Mouse (Mus musculus): Measurements from ENCODE around the gene Ell. TPM values are rescaled to one million over a fixed set of nuclear protein-coding genes. Genes with fewer than 3 reads are reported as not detected.
A peak's percentile ranks its signal among the peaks of the same experiment; 100 is the strongest.

Gene Ell
- 13.0 and 13.2 TPM in 2 replicates for polyA plus RNA-seq (2014; fragmentation: Nextera tagmentation; extraction: Ambion mirVana)

GRCm38 (mm10) chr8:70539077-70539813 lies at the start of gene Ell:
Gene Ell (plus strand): TSS chr8:70539457.
- Histone ChIP-seq H3K27ac (replicated peaks in 1 of 2; ENCODE audit: control insufficient read depth in 1 of 2, insufficient read depth in 1 of 2, low read depth in 2 of 2, low read length in 2 of 2) (peak within 1 kb of the TSS; percentile 97 to 100), H3K9me3 (ENCODE audit: control insufficient read depth, low read length) (no peaks in the 10 kb centered on the region), H3K4me2 (ENCODE audit: low read length) (peak within 1 kb of the TSS; percentile 98), H3K4me1 (ENCODE audit: control insufficient read depth in 2 of 2, insufficient read depth in 2 of 2, low read length in 2 of 2) (peaks cover 15 to 33% of the 10 kb centered on the region in 2 experiments), H3K36me3 (ENCODE audit: control insufficient read depth, insufficient read depth, low read length) (peaks cover 29% of the 10 kb centered on the region), H3K9ac (ENCODE audit: low read length) (peak within 1 kb of the TSS; percentile 96), H3K4me3 (ENCODE audit: control insufficient read depth in 1 of 2, insufficient read depth in 1 of 2, low read depth in 1 of 2, low read length in 2 of 2) (peak within 1 kb of the TSS; percentile 83), H3K27me3 (ENCODE audit: control insufficient read depth, insufficient read depth, low read length) (no peaks in the 10 kb centered on the region)
- peak; percentile 89 for ATAC-seq (ENCODE audit: insufficient number of reproducible peaks, insufficient read depth, low FRiP score, low read depth)
- under 1% methylated on average over 57 of the region's 58 CpGs for WGBS

- no peaks in the 10 kb centered on the region for H3K9me3 ChIP-seq (ENCODE audit: control insufficient read depth, low read length)
- H3K9ac ChIP-seq (ENCODE audit: low read length), result peak overlapping the region; percentile 54; the same call in 1 of the 2 replicates
- under 1% methylated on average over 32 of the region's 41 CpGs for WGBS
- H3K4me3 ChIP-seq (ENCODE audit: control insufficient read depth in 1 of 2, insufficient read depth in 1 of 2, low read depth in 1 of 2, low read length in 2 of 2), result peak overlapping the region; percentile 23 to 37; a peak in 3 of 4 replicates
- ATAC-seq (ENCODE audit: insufficient number of reproducible peaks, insufficient read depth, low FRiP score, low read depth), result no peak
- H3K36me3 ChIP-seq (ENCODE audit: control insufficient read depth, insufficient read depth, low read length), result no peaks in the 10 kb centered on the region
- peaks cover 99% of the 10 kb centered on the region for H3K27me3 ChIP-seq (ENCODE audit: control insufficient read depth, insufficient read depth, low read length)
- H3K4me1 ChIP-seq (ENCODE audit: control insufficient read depth in 2 of 2, insufficient read depth in 2 of 2, low read length in 2 of 2), result peaks cover 14 to 39% of the 10 kb centered on the region in 2 experiments; a peak in 3 of 4 replicates
- peak overlapping the region; percentile 68 for H3K4me2 ChIP-seq (ENCODE audit: low read length)
- H3K27ac ChIP-seq (replicated peaks in 1 of 2; ENCODE audit: control insufficient read depth in 1 of 2, insufficient read depth in 1 of 2, low read depth in 2 of 2, low read length in 2 of 2), result no peak overlapping the region
Measured at GRCm38 (mm10) chr8:70489576-70489975, 49.7 kb upstream of the Ell start.

- Histone ChIP-seq H3K4me2 (ENCODE audit: low read length) (no peak overlapping the region), H3K9me3 (ENCODE audit: control insufficient read depth, low read length) (no peaks in the 10 kb centered on the region), H3K9ac (ENCODE audit: low read length) (peak overlapping the region; percentile 54; the same call in 1 of the 2 replicates), H3K36me3 (ENCODE audit: control insufficient read depth, insufficient read depth, low read length) (no peaks in the 10 kb centered on the region), H3K4me3 (ENCODE audit: control insufficient read depth in 1 of 2, insufficient read depth in 1 of 2, low read depth in 1 of 2, low read length in 2 of 2) (peak overlapping the region in 1 of 2 experiments; percentile 37; a peak in 2 of 4 replicates), H3K27ac (replicated peaks in 1 of 2; ENCODE audit: control insufficient read depth in 1 of 2, insufficient read depth in 1 of 2, low read depth in 2 of 2, low read length in 2 of 2) (no peak overlapping the region), H3K4me1 (ENCODE audit: control insufficient read depth in 2 of 2, insufficient read depth in 2 of 2, low read length in 2 of 2) (peaks cover 14 to 41% of the 10 kb centered on the region in 2 experiments; a peak in 3 of 4 replicates), H3K27me3 (ENCODE audit: control insufficient read depth, insufficient read depth, low read length) (peaks cover 99% of the 10 kb centered on the region)
- WGBS, result 17% methylated on average over 10 of the region's 10 CpGs
- no peak for ATAC-seq (ENCODE audit: insufficient number of reproducible peaks, insufficient read depth, low FRiP score, low read depth)
Measured at GRCm38 (mm10) chr8:70490061-70490879, 49.0 kb upstream of the Ell start.

GRCm38 (mm10) chr8:70490880-70491495 lies 48.3 kb upstream of the Ell start:
- peaks cover 14 to 41% of the 10 kb centered on the region in 2 experiments; a peak in 3 of 4 replicates for H3K4me1 ChIP-seq (ENCODE audit: control insufficient read depth in 2 of 2, insufficient read depth in 2 of 2, low read length in 2 of 2)
- H3K36me3 ChIP-seq (ENCODE audit: control insufficient read depth, insufficient read depth, low read length), result no peaks in the 10 kb centered on the region
- H3K4me2 ChIP-seq (ENCODE audit: low read length), result no peak overlapping the region
- no peak for ATAC-seq (ENCODE audit: insufficient number of reproducible peaks, insufficient read depth, low FRiP score, low read depth)
- H3K9me3 ChIP-seq (ENCODE audit: control insufficient read depth, low read length), result no peaks in the 10 kb centered on the region
- no peak overlapping the region for H3K27ac ChIP-seq (replicated peaks in 1 of 2; ENCODE audit: control insufficient read depth in 1 of 2, insufficient read depth in 1 of 2, low read depth in 2 of 2, low read length in 2 of 2)
- WGBS, result 5% methylated on average over 20 of the region's 20 CpGs
- no peak overlapping the region for H3K4me3 ChIP-seq (ENCODE audit: control insufficient read depth in 1 of 2, insufficient read depth in 1 of 2, low read depth in 1 of 2, low read length in 2 of 2)
- no peak overlapping the region for H3K9ac ChIP-seq (ENCODE audit: low read length)
- peaks cover 99% of the 10 kb centered on the region for H3K27me3 ChIP-seq (ENCODE audit: control insufficient read depth, insufficient read depth, low read length)

- Histone ChIP-seq H3K27ac (replicated peaks in 1 of 2; ENCODE audit: control insufficient read depth in 1 of 2, insufficient read depth in 1 of 2, low read depth in 2 of 2, low read length in 2 of 2) (no peak within 1 kb of the TSS), H3K4me3 (ENCODE audit: control insufficient read depth in 1 of 2, insufficient read depth in 1 of 2, low read depth in 1 of 2, low read length in 2 of 2) (peak within 1 kb of the TSS; percentile 31 to 34), H3K9ac (ENCODE audit: low read length) (0 out of 2 replicates have a peak within 1 kb of the TSS, but pooled peaks have one; percentile 3), H3K4me2 (ENCODE audit: low read length) (peak within 1 kb of the TSS; percentile 74), H3K9me3 (ENCODE audit: control insufficient read depth, low read length) (no peaks in the 10 kb centered on the region), H3K4me1 (ENCODE audit: control insufficient read depth in 2 of 2, insufficient read depth in 2 of 2, low read length in 2 of 2) (peaks cover 12 to 37% of the 10 kb centered on the region in 2 experiments; a peak in 3 of 4 replicates), H3K27me3 (ENCODE audit: control insufficient read depth, insufficient read depth, low read length) (peaks cover 100% of the 10 kb centered on the region), H3K36me3 (ENCODE audit: control insufficient read depth, insufficient read depth, low read length) (no peaks in the 10 kb centered on the region)
- ATAC-seq (ENCODE audit: insufficient number of reproducible peaks, insufficient read depth, low FRiP score, low read depth), result no peak
- under 1% methylated on average over 76 of the region's 93 CpGs for WGBS
Measured at GRCm38 (mm10) chr8:70492664-70493640, 46.3 kb upstream of the Ell start, which contains the start of gene Crlf1. Gene Crlf1 (plus strand): TSS chr8:70493158.

GRCm38 (mm10) chr8:70493692-70494415 lies 45.4 kb upstream of the Ell start:
- Histone ChIP-seq H3K4me2 (ENCODE audit: low read length) (peak overlapping the region; percentile 74), H3K36me3 (ENCODE audit: control insufficient read depth, insufficient read depth, low read length) (no peaks in the 10 kb centered on the region), H3K27me3 (ENCODE audit: control insufficient read depth, insufficient read depth, low read length) (peaks cover 100% of the 10 kb centered on the region), H3K9me3 (ENCODE audit: control insufficient read depth, low read length) (no peaks in the 10 kb centered on the region), H3K9ac (ENCODE audit: low read length) (no peak overlapping the region), H3K4me1 (ENCODE audit: control insufficient read depth in 2 of 2, insufficient read depth in 2 of 2, low read length in 2 of 2) (peaks cover 8 to 30% of the 10 kb centered on the region in 2 experiments; a peak in 3 of 4 replicates), H3K4me3 (ENCODE audit: control insufficient read depth in 1 of 2, insufficient read depth in 1 of 2, low read depth in 1 of 2, low read length in 2 of 2) (peak overlapping the region in 1 of 2 experiments; percentile 34; a peak in 2 of 4 replicates), H3K27ac (replicated peaks in 1 of 2; ENCODE audit: control insufficient read depth in 1 of 2, insufficient read depth in 1 of 2, low read depth in 2 of 2, low read length in 2 of 2) (no peak overlapping the region)
- ATAC-seq (ENCODE audit: insufficient number of reproducible peaks, insufficient read depth, low FRiP score, low read depth), result no peak
- WGBS, result 1% methylated on average over 47 of the region's 47 CpGs

Measured in heart, embryonic 14.5 days (tissue).